Mouse (Mus musculus) CD4-positive, CD25-positive, alpha-beta regulatory T cell, adult 9 weeks (primary cell): ENCODE results near the gene Gcm2. TPM values are rescaled to one million over a fixed set of nuclear protein-coding genes. Genes with fewer than 3 reads are reported as not detected.

Source experiments
- polyA plus RNA-seq: library from polyadenylated mRNA; unstranded; fragments of 100-300 nt; shearing (Covaris generic); gene quantifications from one replicate; pipeline ENCODE4 v1.2.1, GENCODE M21; 2017

The Gcm2 gene
- polyA plus RNA-seq = 0.14 TPM

DNA sequence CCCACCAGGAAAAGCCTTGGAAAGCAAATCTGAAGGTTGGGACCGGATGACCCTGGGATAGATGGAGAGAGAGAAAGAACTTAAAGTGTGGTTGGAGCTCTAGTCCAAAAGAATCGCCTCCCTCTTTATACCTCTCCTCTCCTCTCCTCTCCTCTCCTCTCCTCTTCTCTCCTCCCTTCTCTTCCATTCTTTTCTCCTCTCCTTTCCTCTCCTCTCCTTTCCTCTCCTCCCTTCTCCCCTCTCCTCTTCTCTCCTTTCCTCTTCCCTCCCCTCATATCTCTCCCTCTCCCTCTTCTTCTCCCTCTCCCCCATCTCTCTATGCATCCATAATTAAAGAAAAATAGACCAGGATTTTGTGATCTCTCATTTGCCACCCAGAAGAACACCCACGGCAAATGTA lies at the start of gene Gcm2:
Gene Gcm2 (minus strand): TSS at position 101 of the 400 bp plus-strand sequence.

DNA sequence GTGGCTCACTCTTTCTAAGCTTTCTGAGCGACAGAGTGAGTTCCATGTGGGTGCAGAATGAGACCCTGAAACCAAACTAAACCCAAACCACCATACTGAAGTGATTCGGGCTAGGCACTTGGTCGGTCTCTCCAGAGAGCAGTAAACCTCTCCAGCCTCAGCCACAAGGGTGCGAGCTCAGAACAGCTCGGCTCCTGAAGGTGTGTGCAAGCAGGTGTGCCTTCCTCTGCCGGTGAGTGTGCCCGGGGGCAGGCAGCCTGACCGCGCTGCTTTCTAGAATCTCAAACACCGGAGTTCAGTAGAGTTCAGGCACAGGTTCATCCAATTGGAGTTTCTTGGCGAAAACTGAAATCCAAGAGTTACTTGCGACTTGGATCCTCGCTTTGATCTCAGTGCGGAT lies 3.1 kb upstream of the Gcm2 start, which contains the start of gene Sycp2l:
Gene Sycp2l (plus strand): TSS at position 368 of the 400 bp plus-strand sequence.

DNA sequence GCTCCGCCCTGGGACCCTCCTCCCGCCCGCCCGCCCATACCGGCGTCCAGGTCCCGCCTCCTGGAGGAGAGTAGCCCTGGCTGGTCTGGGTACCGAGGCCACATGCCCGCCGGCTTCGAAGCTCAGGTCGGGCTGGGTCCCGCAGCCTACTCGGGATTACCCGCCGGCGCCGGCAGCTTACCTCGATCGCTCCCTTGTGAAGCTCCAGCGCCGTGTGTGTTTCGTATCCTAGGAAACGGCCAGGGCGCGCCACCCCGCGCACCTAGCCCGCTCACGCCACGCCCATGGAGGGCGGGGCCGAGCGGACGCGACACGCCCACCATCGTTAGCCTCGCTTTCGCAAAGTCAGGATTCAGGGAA lies 31.4 kb downstream of the Gcm2 start, which contains the start of gene Mak:
Gene Mak (minus strand): TSS at position 286 of the 360 bp plus-strand sequence.

Other genes starting within 250 kb of the Gcm2 start
- 116 TPM for gene Pak1ip1, start 110.0 kb downstream of the Gcm2 start, polyA plus RNA-seq
- 228 TPM for gene Tmem14c, start 94.7 kb downstream of the Gcm2 start, polyA plus RNA-seq
- 0.04 TPM for gene Mak, start 31.3 kb downstream of the Gcm2 start, polyA plus RNA-seq
- gene Sycp2l, start 3.3 kb upstream of the Gcm2 start, polyA plus RNA-seq = 0.16 TPM
- not detected for gene Elovl2, start 109.4 kb upstream of the Gcm2 start, polyA plus RNA-seq
- gene Smim13, start 138.8 kb upstream of the Gcm2 start, polyA plus RNA-seq = 1.9 TPM
- gene Gm17364, start 162.9 kb upstream of the Gcm2 start, polyA plus RNA-seq = not detected